Mouse (Mus musculus): ENCODE results near the gene Tmem94.

- TF ChIP-seq POLR2A (IDR thresholded peaks at IDR 0.05; ENCODE audit: low read depth, low read length) (peak; percentile 34; the same call in 1 of the 2 replicates), CTCF (IDR thresholded peaks at IDR 0.05; ENCODE audit: extremely low read depth, insufficient read length, insufficient replicate concordance, low read depth, low read length) (no peak)
These were observed 49.6 kb downstream of the Tmem94 start, which contains the start of gene Tsen54 for GRCm38 (mm10) chr11:115814605-115815450.

All from small intestine, adult 2 months (tissue).